Mouse (Mus musculus) limb, embryonic 14.5 days (tissue): ENCODE results near the gene Arhgap11a. TPM values are rescaled to one million over a fixed set of nuclear protein-coding genes. Genes with fewer than 3 reads are reported as not detected.

Experiments
- ATAC-seq: fragments of 200-750 bp; cut with Nextera tagmentation; 2 replicates; pipeline ENCODE4 v1.8.0; 2017; ENCODE audit warnings: low read depth, moderate number of reproducible peaks, moderate TSS enrichment; ENCODE audit not compliant: low FRiP score
- DNase-seq: peaks from one replicate; pipeline ENCODE4 v3.0.0-alpha.2; 2015; ENCODE audit warnings: low spot score
- H3K27ac ChIP-seq: fragments of 300-500 bp; sonication (generic); replicated peaks from 2 replicates; pipeline ENCODE4 v1.5.1; 2014; ENCODE audit warnings: low read depth, mild to moderate bottlenecking, low read length, moderate library complexity, mixed read lengths
- H3K27me3 ChIP-seq: fragments of 300-500 bp; sonication (generic); 2 replicates; pipeline ENCODE4 v1.6.1; 2014; ENCODE audit warnings: low read length, mixed read lengths; ENCODE audit not compliant: control insufficient read depth, insufficient read depth
- H3K36me3 ChIP-seq: fragments of 300-500 bp; sonication (generic); 2 replicates; pipeline ENCODE4 v1.6.1; 2014; ENCODE audit warnings: mild to moderate bottlenecking, low read length, moderate library complexity, mixed read lengths; ENCODE audit not compliant: control insufficient read depth, insufficient read depth
- H3K4me1 ChIP-seq: fragments of 300-500 bp; sonication (generic); 2 replicates; pipeline ENCODE4 v1.6.1; 2014; ENCODE audit warnings: antibody characterized with exemption, low read length, mixed read lengths; ENCODE audit not compliant: control insufficient read depth, insufficient read depth
- H3K4me2 ChIP-seq: fragments of 300-500 bp; sonication (generic); replicated peaks from 2 replicates; pipeline ENCODE4 v1.6.1; 2014; ENCODE audit warnings: low read depth, mild to moderate bottlenecking, low read length, moderate library complexity; ENCODE audit not compliant: severe bottlenecking
- H3K4me3 ChIP-seq: fragments of 300-500 bp; sonication (generic); replicated peaks from 2 replicates; pipeline ENCODE4 v1.5.1; 2014; ENCODE audit warnings: low read length
- H3K9ac ChIP-seq: fragments of 300-500 bp; sonication (generic); 2 replicates; pipeline ENCODE4 v1.6.1; 2014; ENCODE audit warnings: mild to moderate bottlenecking, low read depth, low read length, moderate library complexity; ENCODE audit not compliant: severe bottlenecking
- H3K9me3 ChIP-seq: fragments of 300-500 bp; sonication (generic); 2 replicates; pipeline ENCODE4 v1.6.1; 2016; ENCODE audit warnings: low read length; ENCODE audit not compliant: control insufficient read depth
- POLR2A ChIP-seq: fragments of 200-500 bp; IDR thresholded peaks from 2 replicates; pipeline ENCODE4 v1.8.0; 2012; ENCODE audit warnings: inconsistent platforms, mild to moderate bottlenecking, moderate library complexity, borderline replicate concordance; ENCODE audit not compliant: insufficient read depth, insufficient read length; ENCODE audit errors: extremely low read depth
- WGBS: fragments of 180-500 bp; shearing (Covaris S2); extraction: QIAGEN DNeasy Blood & Tissue Kit; methylation state at CpG from one replicate; pipeline ENCODE4 v1.1.7; 2014; 5-methylcytosine and 5-hydroxymethylcytosine counted together
- polyA plus RNA-seq, 2 experiments: library from polyadenylated mRNA; depleted of rRNA in 1 of 2; stranded (reverse) in 1 of 2; unstranded in 1 of 2; fragments of >200 nt; fragmentation: Nextera tagmentation in 1 of 2; extraction: Ambion mirVana in 1 of 2; gene quantifications; 2 replicates each; pipeline versions ENCODE4 v1.2.1 to v1.2.3; 2012 to 2014

Gene Arhgap11a
- polyA plus RNA-seq, 2 experiments = 4.2 to 23.5 TPM

GRCm38 (mm10) chr2:113841656-113842437 is 6.6 kb downstream of the Arhgap11a start:
- H3K9me3 ChIP-seq = no peaks in the 10 kb centered on the region
- H3K27ac ChIP-seq = no peak overlapping the region
- 87% methylated on average over 4 of the region's 4 CpGs for WGBS
- H3K4me3 ChIP-seq = no peak overlapping the region
- no peaks in the 10 kb centered on the region for H3K27me3 ChIP-seq
- peaks cover 42% of the 10 kb centered on the region for H3K36me3 ChIP-seq
- DNase-seq (no peak), ATAC-seq (no peak)
- no peak overlapping the region for H3K4me2 ChIP-seq
- no peak for TF ChIP-seq POLR2A
- peaks cover 4% of the 10 kb centered on the region for H3K4me1 ChIP-seq
- H3K9ac ChIP-seq = no peak overlapping the region

GRCm38 (mm10) chr2:113839488-113839887 is 9.0 kb downstream of the Arhgap11a start:
- Histone ChIP-seq H3K4me1 (no peaks in the 10 kb centered on the region), H3K9ac (no peak overlapping the region), H3K4me3 (no peak overlapping the region), H3K4me2 (no peak overlapping the region), H3K36me3 (peaks cover 63% of the 10 kb centered on the region), H3K27me3 (no peaks in the 10 kb centered on the region), H3K9me3 (no peaks in the 10 kb centered on the region), H3K27ac (no peak overlapping the region)
- DNase-seq (no peak), ATAC-seq (no peak)
- TF ChIP-seq POLR2A = no peak
- WGBS = 65% methylated on average over 4 of the region's 4 CpGs

- DNase-seq (no peak), ATAC-seq (no peak)
- 87% methylated on average over 3 of the region's 3 CpGs for WGBS
Measured at GRCm38 (mm10) chr2:113835219-113835618, 13.2 kb downstream of the Arhgap11a start.

GRCm38 (mm10) chr2:113828943-113829882 is 19.2 kb downstream of the Arhgap11a start, which contains the start of gene Scg5:
Gene Scg5 (minus strand): TSS chr2:113829121.
- H3K9ac ChIP-seq = no peak within 1 kb of the TSS
- ATAC-seq = peak; percentile 82
- 10% methylated on average over 23 of the region's 23 CpGs for WGBS
- peak within 1 kb of the TSS; percentile 51 for H3K4me2 ChIP-seq
- TF ChIP-seq POLR2A = no peak
- H3K36me3 ChIP-seq = peaks cover 23% of the 10 kb centered on the region
- no peaks in the 10 kb centered on the region for H3K9me3 ChIP-seq
- DNase-seq = peak; percentile 66
- no peak within 1 kb of the TSS for H3K27ac ChIP-seq
- H3K4me1 ChIP-seq = peaks cover 8% of the 10 kb centered on the region; the same call in 1 of the 2 replicates
- peak within 1 kb of the TSS; percentile 24 for H3K4me3 ChIP-seq
- H3K27me3 ChIP-seq = no peaks in the 10 kb centered on the region; the same call in 1 of the 2 replicates

More at GRCm38 (mm10) chr2:113835219-113835618, 13.2 kb downstream of the Arhgap11a start:
- Histone ChIP-seq H3K9me3 (no peaks in the 10 kb centered on the region), H3K4me2 (no peak overlapping the region), H3K27me3 (no peaks in the 10 kb centered on the region), H3K9ac (no peak overlapping the region), H3K36me3 (peaks cover 64% of the 10 kb centered on the region), H3K27ac (no peak overlapping the region), H3K4me3 (no peak overlapping the region), H3K4me1 (no peaks in the 10 kb centered on the region)
- no peak for TF ChIP-seq POLR2A
